Mouse (Mus musculus) forebrain, embryonic 10.5 days (tissue): ENCODE measurements around the gene Mepce. TPM values are rescaled to one million over a fixed set of nuclear protein-coding genes. Genes with fewer than 3 reads are reported as not detected.
"Not testable (repeated sequence)": the region's sequence is repeated elsewhere in the genome, so short reads cannot be mapped to it uniquely, and the experiment has no call there.

Source experiments
- DNase-seq: peaks from one replicate; pipeline ENCODE4 v3.0.0-alpha.2; 2017; ENCODE audit warnings: low spot score; ENCODE audit errors: extremely low spot score
- H3K27ac ChIP-seq: fragments of 300-500 bp; sonication (generic); 2 replicates; pipeline ENCODE4 v1.5.1; 2016; ENCODE audit warnings: mild to moderate bottlenecking
- H3K27me3 ChIP-seq: fragments of 300-500 bp; sonication (generic); 2 replicates; pipeline ENCODE4 v1.6.1; 2016; ENCODE audit warnings: mild to moderate bottlenecking; ENCODE audit not compliant: poor library complexity, severe bottlenecking
- H3K36me3 ChIP-seq: fragments of 300-500 bp; sonication (generic); replicated peaks from 2 replicates; pipeline ENCODE4 v1.6.1; 2016; ENCODE audit warnings: mild to moderate bottlenecking, moderate library complexity
- H3K4me1 ChIP-seq: fragments of 300-500 bp; sonication (generic); 2 replicates; pipeline ENCODE4 v1.6.1; 2016
- H3K4me3 ChIP-seq: fragments of 300-500 bp; sonication (generic); 2 replicates; pipeline ENCODE4 v1.5.1; 2016; ENCODE audit warnings: mild to moderate bottlenecking, moderate library complexity
- H3K9me3 ChIP-seq: fragments of 300-500 bp; sonication (generic); 2 replicates; pipeline ENCODE4 v1.6.1; 2016; ENCODE audit warnings: mild to moderate bottlenecking, moderate library complexity
- WGBS: fragments of 180-500 bp; shearing (Covaris S2); methylation state at CpG from one replicate; pipeline ENCODE4 v1.1.7; 2016; 5-methylcytosine and 5-hydroxymethylcytosine counted together
- polyA plus RNA-seq: library from polyadenylated mRNA; unstranded; fragments of >200 nt; fragmentation: Nextera tagmentation; extraction: Ambion mirVana; gene quantifications from 2 replicates; pipeline ENCODE4 v1.2.1, GENCODE M21; 2016

Gene Mepce
- polyA plus RNA-seq, result 10.0 and 11.5 TPM in 2 replicates

GRCm38 (mm10) chr5:137787151-137787928 is at the start of gene Mepce, which contains the start of gene Zcwpw1:
Mepce (minus strand) TSS chr5:137787655.
Zcwpw1 (plus strand) TSS chr5:137787798.
- H3K36me3 ChIP-seq, result peaks cover 29% of the 10 kb centered on the region
- DNase-seq, result peak; percentile 93
- under 1% methylated on average over 47 of the region's 48 CpGs for WGBS
- peaks cover 6% of the 10 kb centered on the region for H3K9me3 ChIP-seq
- H3K4me1 ChIP-seq, result peaks cover 39% of the 10 kb centered on the region
- peak within 1 kb of the TSS; percentile 98 for H3K27ac ChIP-seq
- peak within 1 kb of the TSS; percentile 96 for H3K4me3 ChIP-seq
- H3K27me3 ChIP-seq, result peaks cover 15% of the 10 kb centered on the region

- DNase-seq, H3K4me1 ChIP-seq, H3K36me3 ChIP-seq, H3K27me3 ChIP-seq, H3K4me3 ChIP-seq, H3K27ac ChIP-seq, H3K9me3 ChIP-seq: not testable (repeated sequence)
These were observed 49.7 kb upstream of the Mepce start for GRCm38 (mm10) chr5:137837110-137837509.

DNA sequence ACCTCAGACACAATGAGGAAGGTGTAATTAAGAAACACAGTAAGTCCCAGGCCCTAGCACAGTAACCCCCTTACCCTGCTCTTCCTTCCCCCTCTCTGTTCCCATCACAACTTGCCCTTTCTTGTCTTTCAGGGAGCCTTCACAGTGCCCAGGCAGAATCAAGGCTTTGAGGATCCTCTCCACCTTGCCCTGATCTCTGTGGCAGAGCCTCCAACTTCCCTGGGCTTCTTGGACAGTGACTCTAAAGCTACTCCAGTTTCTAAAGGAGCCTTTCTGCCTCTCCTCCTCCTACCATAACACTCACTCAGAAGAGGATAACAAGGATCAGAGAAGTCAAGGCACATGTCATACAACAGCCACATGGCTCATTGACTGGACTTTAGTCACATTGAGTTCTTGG is 49.2 kb upstream of the Mepce start:
- H3K36me3 ChIP-seq, result no peaks in the 10 kb centered on the region
- no peaks in the 10 kb centered on the region for H3K9me3 ChIP-seq
- DNase-seq, result no peak

DNA sequence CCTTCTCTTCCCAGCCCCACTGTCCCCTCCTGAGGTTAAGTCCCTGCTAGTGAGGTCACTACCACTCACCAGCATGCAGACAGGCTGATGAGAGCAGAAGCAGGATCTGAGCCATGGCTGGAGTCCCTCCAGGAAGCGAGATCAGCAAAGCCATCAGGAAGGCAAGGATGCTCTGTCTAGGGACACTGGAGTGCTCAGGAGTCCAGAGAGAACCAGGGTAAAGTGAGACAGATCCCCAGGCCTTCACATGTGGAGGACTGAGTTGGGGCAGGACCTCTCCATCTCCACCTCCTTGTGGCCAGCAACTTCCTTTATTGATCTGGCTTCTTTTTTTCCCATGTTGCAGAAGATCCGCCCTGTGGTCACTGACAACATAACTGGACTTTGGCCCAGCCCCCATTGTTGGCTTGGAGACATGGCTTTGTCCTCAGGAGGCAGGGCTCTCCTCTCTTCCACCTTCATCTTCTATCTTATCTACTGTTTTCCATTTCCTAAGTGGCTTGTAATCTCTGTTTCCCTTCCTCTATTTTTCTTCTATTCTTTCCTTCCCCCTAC is 48.6 kb upstream of the Mepce start, which contains the start of gene Pilra:
Gene Pilra, minus strand, starts transcription at position 316 of the 555 bp plus-strand sequence.
- not testable (repeated sequence) for H3K27me3 ChIP-seq, H3K9me3 ChIP-seq, DNase-seq, H3K4me3 ChIP-seq, H3K4me1 ChIP-seq, H3K27ac ChIP-seq, H3K36me3 ChIP-seq
- WGBS, result 83% methylated on average over 2 of the region's 2 CpGs

More for the DNA sequence above, 49.2 kb upstream of the Mepce start:
- H3K27me3 ChIP-seq, result no peaks in the 10 kb centered on the region
- no peak overlapping the region for H3K4me3 ChIP-seq
- H3K4me1 ChIP-seq, result no peaks in the 10 kb centered on the region
- no peak overlapping the region for H3K27ac ChIP-seq

DNA sequence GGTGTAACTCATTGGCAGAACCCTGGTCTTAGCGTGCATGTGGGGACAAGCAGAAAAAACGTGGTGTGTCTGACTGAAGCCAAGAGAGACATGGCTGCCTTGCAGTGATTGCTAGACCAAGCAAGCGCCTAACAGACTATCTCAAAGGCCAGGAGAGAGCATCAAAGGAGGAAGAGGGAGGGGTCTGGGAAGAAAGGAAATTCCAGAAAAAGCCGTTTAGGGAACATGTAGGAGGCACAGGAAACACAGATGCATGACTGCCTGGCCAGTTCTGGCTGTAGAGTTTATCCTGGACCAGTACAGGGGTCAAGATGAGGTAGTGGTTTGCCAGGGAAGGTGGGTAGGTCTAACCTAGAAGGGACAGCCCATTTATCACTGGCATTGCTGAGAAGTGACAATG is 46.0 kb upstream of the Mepce start:
- 66% methylated on average over 4 of the region's 4 CpGs for WGBS

DNA sequence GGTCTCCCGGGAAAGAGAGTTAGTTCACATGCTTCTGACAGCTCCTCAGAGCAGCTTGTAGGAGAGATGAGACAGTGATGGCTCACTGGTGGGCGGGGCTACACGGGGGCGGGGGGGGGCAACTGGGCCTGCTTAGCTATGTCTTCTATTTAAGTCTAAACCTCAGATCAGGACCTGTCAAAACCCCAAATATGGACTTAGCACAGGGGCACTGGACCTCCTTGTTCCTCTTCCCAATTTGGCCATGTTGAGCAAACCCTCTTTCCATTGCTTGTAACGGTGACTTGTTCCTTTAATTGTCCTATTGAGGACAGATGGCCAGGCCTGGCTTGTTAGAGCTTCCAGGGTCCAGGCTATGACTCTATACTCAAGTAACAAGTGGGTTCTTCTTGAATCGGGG is 44.1 kb upstream of the Mepce start:
- H3K4me1 ChIP-seq, result no peaks in the 10 kb centered on the region
- no peak overlapping the region for H3K27ac ChIP-seq
- WGBS, result 86% methylated on average over 6 of the region's 6 CpGs
- no peak overlapping the region for H3K4me3 ChIP-seq
- H3K9me3 ChIP-seq, result no peaks in the 10 kb centered on the region
- no peaks in the 10 kb centered on the region for H3K36me3 ChIP-seq
- DNase-seq, result no peak
- no peaks in the 10 kb centered on the region for H3K27me3 ChIP-seq

More for the DNA sequence above, 46.0 kb upstream of the Mepce start:
- H3K27me3 ChIP-seq, result no peaks in the 10 kb centered on the region
- no peaks in the 10 kb centered on the region for H3K4me1 ChIP-seq
- H3K27ac ChIP-seq, result no peak overlapping the region
- H3K4me3 ChIP-seq, result no peak overlapping the region
- no peaks in the 10 kb centered on the region for H3K9me3 ChIP-seq
- DNase-seq, result no peak
- no peaks in the 10 kb centered on the region for H3K36me3 ChIP-seq

DNA sequence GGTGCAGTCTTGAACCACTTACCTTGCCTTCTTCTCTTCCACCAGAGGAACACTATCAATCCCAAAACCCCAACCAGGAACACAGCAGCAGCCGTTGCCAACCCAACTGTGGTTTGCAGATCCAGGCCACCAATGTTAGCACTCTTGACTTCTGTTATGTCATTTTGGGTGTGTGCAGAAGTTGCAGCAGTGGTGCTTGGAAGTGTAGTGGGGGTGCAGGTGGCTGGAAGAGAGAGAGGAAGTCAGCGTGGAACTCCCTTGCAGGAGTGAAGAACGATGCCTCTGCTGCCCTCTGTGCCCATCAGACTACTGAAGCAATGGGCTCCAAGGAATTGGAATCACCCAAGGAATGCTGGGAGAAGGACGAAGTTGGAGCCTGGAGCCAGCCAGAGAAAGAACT is 43.7 kb upstream of the Mepce start:
- 94% methylated on average over 4 of the region's 4 CpGs for WGBS
- Histone ChIP-seq H3K36me3 (no peaks in the 10 kb centered on the region), H3K9me3 (no peaks in the 10 kb centered on the region), H3K27me3 (no peaks in the 10 kb centered on the region), H3K4me3 (no peak overlapping the region), H3K27ac (no peak overlapping the region), H3K4me1 (no peaks in the 10 kb centered on the region)
- no peak for DNase-seq

GRCm38 (mm10) chr5:137830238-137830637 is 42.8 kb upstream of the Mepce start:
- Histone ChIP-seq H3K27ac (no peak overlapping the region), H3K4me3 (no peak overlapping the region), H3K9me3 (no peaks in the 10 kb centered on the region), H3K27me3 (no peaks in the 10 kb centered on the region), H3K36me3 (no peaks in the 10 kb centered on the region), H3K4me1 (no peaks in the 10 kb centered on the region)
- no peak for DNase-seq
- 86% methylated on average over 7 of the region's 7 CpGs for WGBS

GRCm38 (mm10) chr5:137828694-137829093 is 41.2 kb upstream of the Mepce start:
- H3K4me1 ChIP-seq, result no peaks in the 10 kb centered on the region
- WGBS, result 89% methylated on average over 6 of the region's 6 CpGs
- no peak overlapping the region for H3K27ac ChIP-seq
- H3K36me3 ChIP-seq, result no peaks in the 10 kb centered on the region
- H3K9me3 ChIP-seq, result no peaks in the 10 kb centered on the region
- H3K4me3 ChIP-seq, result no peak overlapping the region
- no peak for DNase-seq
- no peaks in the 10 kb centered on the region for H3K27me3 ChIP-seq

DNA sequence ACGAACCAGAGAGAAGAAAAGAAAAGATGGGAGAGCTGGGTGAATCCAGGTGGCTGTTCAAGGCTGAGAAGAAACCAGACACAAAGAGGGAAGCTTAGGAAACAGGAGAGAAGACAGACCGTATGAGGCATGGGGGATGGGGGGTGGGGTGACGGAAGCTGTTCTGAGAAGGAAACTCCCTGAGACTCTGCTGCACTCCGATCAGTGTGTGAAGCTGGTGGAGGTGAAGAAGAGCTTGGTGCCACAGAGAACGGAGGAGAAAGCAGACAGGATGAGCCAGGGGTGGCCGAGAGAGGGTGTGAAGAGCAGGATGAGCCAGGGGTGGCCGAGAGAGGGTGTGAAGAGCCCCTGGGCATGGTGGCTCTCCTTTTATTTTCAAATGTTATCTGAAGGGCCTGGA is 39.0 kb upstream of the Mepce start:
- no peaks in the 10 kb centered on the region for H3K27me3 ChIP-seq
- H3K27ac ChIP-seq, result no peak overlapping the region
- 67% methylated on average over 7 of the region's 7 CpGs for WGBS
- DNase-seq, result no peak
- no peaks in the 10 kb centered on the region for H3K9me3 ChIP-seq
- no peaks in the 10 kb centered on the region for H3K36me3 ChIP-seq
- no peak overlapping the region for H3K4me3 ChIP-seq
- no peaks in the 10 kb centered on the region for H3K4me1 ChIP-seq

DNA sequence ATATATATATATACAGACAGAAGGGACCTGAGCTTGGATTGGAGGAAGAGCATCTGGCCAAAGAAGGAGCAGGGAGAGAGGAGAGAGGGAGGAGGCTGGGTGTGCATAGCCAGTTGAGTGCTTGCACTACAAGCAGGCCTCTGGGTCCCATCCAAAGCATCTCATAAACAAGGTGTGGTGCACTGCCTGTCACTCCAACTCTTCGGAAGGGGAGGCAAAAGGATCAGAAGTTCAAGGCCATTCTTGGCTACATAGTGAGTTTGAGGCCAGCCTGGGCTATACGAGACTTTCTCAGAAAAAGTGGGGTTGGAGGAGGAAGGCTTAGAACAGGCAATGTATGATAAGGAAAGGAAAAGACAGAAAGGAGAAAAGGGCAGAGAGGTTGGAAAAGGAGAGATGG is 38.5 kb upstream of the Mepce start:
- DNase-seq, result no peak
- Histone ChIP-seq H3K4me3 (no peak overlapping the region), H3K27me3 (no peaks in the 10 kb centered on the region), H3K4me1 (no peaks in the 10 kb centered on the region), H3K27ac (no peak overlapping the region), H3K36me3 (no peaks in the 10 kb centered on the region), H3K9me3 (no peaks in the 10 kb centered on the region)
- WGBS, result 78% methylated on average over 2 of the region's 2 CpGs

DNA sequence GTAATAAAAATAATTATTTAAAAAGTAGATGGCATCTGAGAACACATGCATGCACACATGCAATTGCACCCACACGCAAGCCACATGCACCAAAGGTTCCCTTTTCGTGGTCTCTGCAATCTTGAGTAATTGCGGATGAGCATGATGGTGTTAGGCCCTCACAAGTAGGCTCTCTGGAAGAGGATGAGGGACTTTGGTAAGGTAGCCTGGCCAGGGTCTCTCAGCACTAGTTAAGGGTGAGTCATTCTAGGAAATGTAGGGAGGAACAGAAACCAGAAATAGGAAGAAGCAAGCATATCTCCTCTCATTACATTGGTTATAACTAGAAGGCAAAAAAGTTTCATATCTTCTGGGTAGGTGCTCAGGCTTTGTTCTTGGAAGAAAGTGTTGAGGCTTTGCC is 37.6 kb upstream of the Mepce start:
- Histone ChIP-seq H3K9me3 (no peaks in the 10 kb centered on the region), H3K36me3 (no peaks in the 10 kb centered on the region), H3K27ac (no peak overlapping the region), H3K4me1 (no peaks in the 10 kb centered on the region), H3K27me3 (no peaks in the 10 kb centered on the region), H3K4me3 (no peak overlapping the region)
- 91% methylated on average over 3 of the region's 3 CpGs for WGBS
- no peak for DNase-seq

DNA sequence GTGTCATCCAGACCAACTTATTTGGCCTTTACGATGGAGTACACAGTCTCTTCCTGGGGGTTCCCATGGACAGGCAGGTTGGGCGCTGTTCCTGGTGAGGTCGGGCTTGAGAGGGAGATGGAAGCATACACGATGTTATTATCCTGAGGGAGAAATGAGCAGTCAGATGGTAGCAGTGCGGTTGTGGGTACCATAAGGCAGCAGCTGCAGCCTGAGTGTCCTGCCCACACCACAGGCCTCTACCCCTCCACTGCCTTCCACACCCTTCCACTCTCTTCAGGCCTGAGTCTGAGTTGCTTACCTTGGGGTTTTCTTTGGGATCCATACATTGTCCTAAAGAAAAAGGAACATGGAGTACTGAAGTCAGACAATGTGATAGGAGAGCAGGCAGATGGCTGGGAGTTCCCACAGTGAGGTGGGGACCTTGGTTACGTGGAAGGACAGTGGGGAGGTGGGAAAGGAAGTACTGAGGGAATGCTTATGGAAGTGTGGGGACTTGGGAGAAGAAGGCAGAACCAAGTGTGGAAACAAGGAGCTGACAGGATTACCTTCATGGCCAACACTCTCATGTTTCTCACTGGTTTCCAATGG is 36.1 kb upstream of the Mepce start:
- Histone ChIP-seq H3K4me1 (no peaks in the 10 kb centered on the region), H3K36me3 (no peaks in the 10 kb centered on the region), H3K4me3 (no peak overlapping the region), H3K9me3 (no peaks in the 10 kb centered on the region), H3K27me3 (no peaks in the 10 kb centered on the region), H3K27ac (no peak overlapping the region)
- WGBS, result 86% methylated on average over 6 of the region's 6 CpGs
- no peak for DNase-seq
